Mouse (Mus musculus): Measurements from ENCODE around the gene Mrpl24. TPM values are rescaled to one million over a fixed set of nuclear protein-coding genes. Genes with fewer than 3 reads are reported as not detected.
"Not testable (repeated sequence)": the region's sequence is repeated elsewhere in the genome, so short reads cannot be mapped to it uniquely, and the experiment has no call there.

Gene Mrpl24
- total and polyA plus RNA-seq, 3 experiments: 123 to 176 (median 166) TPM

DNA sequence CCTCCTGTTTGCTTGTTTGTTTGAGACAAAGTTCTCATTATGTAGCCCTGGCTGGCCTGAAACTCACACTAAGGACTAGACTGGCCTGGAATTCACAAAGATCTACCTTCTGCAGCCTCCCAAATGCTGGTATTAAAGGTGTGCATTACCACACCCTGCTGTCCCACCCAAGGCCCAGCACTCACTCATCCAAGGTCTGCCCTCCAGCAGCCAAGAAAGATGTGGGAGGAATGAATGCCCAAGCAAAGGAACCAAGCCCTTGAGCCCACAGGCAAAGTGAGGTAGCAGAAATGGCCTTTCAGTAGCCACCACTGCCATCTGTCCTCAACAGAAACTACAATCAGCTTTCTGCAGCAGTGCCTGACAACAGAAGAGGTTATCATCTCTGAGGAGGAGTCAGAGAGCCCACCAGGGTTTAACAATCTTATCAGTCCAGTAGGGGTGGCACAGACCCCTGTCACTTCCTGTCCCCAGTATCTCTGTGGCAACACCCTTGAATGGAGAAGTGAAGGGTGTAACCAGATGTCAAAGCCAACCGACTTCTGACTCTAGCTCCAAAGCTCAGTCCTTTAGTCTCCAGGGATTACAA, 18.2 kb upstream of the Mrpl24 start:
- Histone ChIP-seq H3K27me3 (replicated peaks) (no peaks in the 10 kb centered on the region), H3K9me3 (replicated peaks; ENCODE audit: low read length) (no peaks in the 10 kb centered on the region), H3K36me3 (replicated peaks in 1 of 2; ENCODE audit: control insufficient read depth in 1 of 2, insufficient read depth in 1 of 2, low read length in 1 of 2) (no peaks in the 10 kb centered on the region), H3K9ac (ENCODE audit: insufficient read depth, low read depth) (no peak overlapping the region), H3K4me1 (ENCODE audit: control insufficient read depth in 1 of 2, insufficient read depth in 2 of 2) (peaks cover 2 to 14% of the 10 kb centered on the region in 2 experiments), H3K4me3 (replicated peaks in 1 of 3; ENCODE audit: low read depth in 2 of 3, low read length in 2 of 3, poor library complexity in 1 of 3) (no peak overlapping the region), H3K4me2 (ENCODE audit: insufficient read depth, low read depth, poor library complexity, severe bottlenecking) (no peak overlapping the region), H3K79me2 (replicated peaks; ENCODE audit: control insufficient read depth, extremely low read depth, insufficient read depth, poor library complexity, severe bottlenecking) (no peaks in the 10 kb centered on the region), H3K27ac (ENCODE audit: insufficient read depth, low read depth) (no peak overlapping the region)
- DNase-seq (ENCODE audit: extremely low read depth): no peak
- in situ Hi-C loops (cut with MboI; ENCODE audit: low pct_ligation_motif_present, low pct_unique_long_range_greater_than_20kb, low sequenced_read_pairs) (no loop called here), dilution Hi-C loops (cut with MboI; ENCODE audit: extremely low pct_ligation_motif_present, extremely low pct_unique_long_range_greater_than_20kb, low sequenced_read_pairs) (no loop called here)
- TF ChIP-seq JUND (conservative IDR thresholded peaks at IDR 0.05; ENCODE audit: low read depth, low read length) (no peak), ZKSCAN1 (IDR thresholded peaks at IDR 0.05; ENCODE audit: borderline replicate concordance, low read depth, low read length) (no peak), ETS1 (conservative IDR thresholded peaks at IDR 0.05; ENCODE audit: low read depth, low read length) (no peak), MAX (IDR thresholded peaks at IDR 0.05; ENCODE audit: low read length) (no peak), POLR2A (IDR thresholded peaks at IDR 0.05; ENCODE audit: low read depth, low read length) (no peak), NRF1 (IDR thresholded peaks at IDR 0.05; ENCODE audit: low read depth, low read length) (no peak), USF1 (IDR thresholded peaks at IDR 0.05; ENCODE audit: low read depth, low read length) (no peak), GABPA (IDR thresholded peaks at IDR 0.05; ENCODE audit: insufficient replicate concordance, low read depth, low read length) (no peak), ZC3H11A (IDR thresholded peaks at IDR 0.05; ENCODE audit: low read depth, low read length) (no peak), PAX5 (IDR thresholded peaks at IDR 0.05; ENCODE audit: low read length) (no peak), CHD1 (IDR thresholded peaks at IDR 0.05; ENCODE audit: low read depth, low read length) (no peak), USF2 (conservative IDR thresholded peaks at IDR 0.05; ENCODE audit: low read depth, low read length) (no peak)

DNA sequence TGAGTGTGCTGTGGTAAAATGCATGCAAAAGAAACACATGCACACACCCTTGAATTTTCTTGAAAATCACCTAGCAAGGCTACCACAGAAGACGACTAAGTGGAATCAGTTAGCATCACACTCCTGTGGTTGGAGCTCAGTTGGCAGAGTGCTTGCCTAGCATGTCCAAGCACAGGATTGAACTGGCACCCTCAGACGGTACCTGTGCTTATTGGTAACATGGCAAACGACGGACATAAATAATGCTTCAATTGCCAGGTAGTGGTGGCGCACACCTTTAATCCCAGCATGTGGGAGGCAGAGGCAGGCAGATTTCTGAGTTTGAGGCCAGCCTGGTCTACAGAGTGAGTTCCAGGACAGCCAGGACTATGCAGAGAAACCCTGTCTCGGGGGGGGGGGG, 17.3 kb upstream of the Mrpl24 start:
- H3K4me2 ChIP-seq (ENCODE audit: insufficient read depth, low read depth, poor library complexity, severe bottlenecking); dilution Hi-C loops (cut with MboI; ENCODE audit: extremely low pct_ligation_motif_present, extremely low pct_unique_long_range_greater_than_20kb, low sequenced_read_pairs); H3K27ac ChIP-seq (ENCODE audit: insufficient read depth, low read depth); H3K36me3 ChIP-seq (replicated peaks in 1 of 2; ENCODE audit: control insufficient read depth in 1 of 2, insufficient read depth in 1 of 2, low read length in 1 of 2); DNase-seq (ENCODE audit: extremely low read depth); H3K79me2 ChIP-seq (replicated peaks; ENCODE audit: control insufficient read depth, extremely low read depth, insufficient read depth, poor library complexity, severe bottlenecking); H3K9ac ChIP-seq (ENCODE audit: insufficient read depth, low read depth); in situ Hi-C loops (cut with MboI; ENCODE audit: low pct_ligation_motif_present, low pct_unique_long_range_greater_than_20kb, low sequenced_read_pairs); H3K27me3 ChIP-seq (replicated peaks); H3K9me3 ChIP-seq (replicated peaks; ENCODE audit: low read length); H3K4me3 ChIP-seq (replicated peaks in 1 of 3; ENCODE audit: low read depth in 2 of 3, low read length in 2 of 3, poor library complexity in 1 of 3): not testable (repeated sequence)
- H3K4me1 ChIP-seq (ENCODE audit: control insufficient read depth in 1 of 2, insufficient read depth in 2 of 2): peaks cover 2 to 14% of the 10 kb centered on the region in 2 experiments

DNA sequence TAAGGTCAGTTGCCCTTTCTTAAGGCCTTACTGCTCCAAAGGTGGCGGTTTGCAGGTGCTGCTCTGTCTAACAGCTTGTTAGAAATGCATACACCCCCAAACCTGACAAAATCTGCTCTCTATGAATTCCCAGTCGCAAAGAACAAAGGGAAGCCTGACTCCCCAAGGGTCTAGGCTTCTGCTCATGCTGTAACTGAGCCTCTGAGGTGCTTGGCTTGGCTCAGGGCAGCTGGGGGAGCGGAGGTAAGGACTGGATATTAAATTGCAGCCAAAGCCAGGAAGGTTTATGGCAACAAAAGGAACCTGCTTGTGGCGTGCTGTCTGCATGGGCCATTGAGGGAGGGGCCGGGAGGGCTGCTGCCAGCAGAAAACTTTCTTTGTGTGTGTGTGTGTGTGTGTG, 15.5 kb upstream of the Mrpl24 start:
- Histone ChIP-seq H3K36me3 (replicated peaks in 1 of 2; ENCODE audit: control insufficient read depth in 1 of 2, insufficient read depth in 1 of 2, low read length in 1 of 2) (no peaks in the 10 kb centered on the region), H3K9ac (ENCODE audit: insufficient read depth, low read depth) (no peak overlapping the region), H3K79me2 (replicated peaks; ENCODE audit: control insufficient read depth, extremely low read depth, insufficient read depth, poor library complexity, severe bottlenecking) (peaks cover 25% of the 10 kb centered on the region), H3K27me3 (replicated peaks) (no peaks in the 10 kb centered on the region), H3K4me3 (replicated peaks in 1 of 3; ENCODE audit: low read depth in 2 of 3, low read length in 2 of 3, poor library complexity in 1 of 3) (no peak overlapping the region), H3K9me3 (replicated peaks; ENCODE audit: low read length) (no peaks in the 10 kb centered on the region), H3K4me2 (ENCODE audit: insufficient read depth, low read depth, poor library complexity, severe bottlenecking) (no peak overlapping the region), H3K27ac (ENCODE audit: insufficient read depth, low read depth) (no peak overlapping the region), H3K4me1 (ENCODE audit: control insufficient read depth in 1 of 2, insufficient read depth in 2 of 2) (peaks cover 3 to 24% of the 10 kb centered on the region in 2 experiments)
- no peak for TF ChIP-seq MAX (IDR thresholded peaks at IDR 0.05; ENCODE audit: low read length)
- no peak for TF ChIP-seq MEF2A (IDR thresholded peaks at IDR 0.05; ENCODE audit: borderline replicate concordance, low read depth, low read length)
- no peak for TF ChIP-seq UBTF (IDR thresholded peaks at IDR 0.05; ENCODE audit: low read depth, low read length)
- TF ChIP-seq JUND (conservative IDR thresholded peaks at IDR 0.05; ENCODE audit: low read depth, low read length): no peak
- no peak for TF ChIP-seq USF1 (IDR thresholded peaks at IDR 0.05; ENCODE audit: low read depth, low read length)
- TF ChIP-seq RAD21 (IDR thresholded peaks at IDR 0.05; ENCODE audit: low read depth, low read length): no peak
- no peak for TF ChIP-seq MXI1 (IDR thresholded peaks at IDR 0.05; ENCODE audit: low read depth, low read length)
- no peak for TF ChIP-seq CHD2 (IDR thresholded peaks at IDR 0.05; ENCODE audit: low read length)
- in situ Hi-C loops (cut with MboI; ENCODE audit: low pct_ligation_motif_present, low pct_unique_long_range_greater_than_20kb, low sequenced_read_pairs) (no loop called here), dilution Hi-C loops (cut with MboI; ENCODE audit: extremely low pct_ligation_motif_present, extremely low pct_unique_long_range_greater_than_20kb, low sequenced_read_pairs) (no loop called here)
- DNase-seq (ENCODE audit: extremely low read depth): no peak
